Mouse (Mus musculus): ENCODE measurements around the gene Slco3a1. TPM values are rescaled to one million over a fixed set of nuclear protein-coding genes. Genes with fewer than 3 reads are reported as not detected.

The Slco3a1 gene
- total RNA-seq, 2 experiments from 2014 or later: 57.4 to 63.1 TPM

GRCm38 (mm10) chr7:74458475-74459221 lies 95.9 kb downstream of the Slco3a1 start:
- intact Hi-C loops (cut with DNase I): no loop called here
- DNase-seq (ENCODE audit: extremely low spot score in 1 of 2, low spot score in 2 of 2): peak in 1 of 2 experiments; percentile 27

GRCm38 (mm10) chr7:74457347-74457975 lies 97.1 kb downstream of the Slco3a1 start:
- intact Hi-C loops (cut with DNase I): no loop called here
- no peak for DNase-seq (ENCODE audit: extremely low spot score in 1 of 2, low spot score in 2 of 2)

DNA sequence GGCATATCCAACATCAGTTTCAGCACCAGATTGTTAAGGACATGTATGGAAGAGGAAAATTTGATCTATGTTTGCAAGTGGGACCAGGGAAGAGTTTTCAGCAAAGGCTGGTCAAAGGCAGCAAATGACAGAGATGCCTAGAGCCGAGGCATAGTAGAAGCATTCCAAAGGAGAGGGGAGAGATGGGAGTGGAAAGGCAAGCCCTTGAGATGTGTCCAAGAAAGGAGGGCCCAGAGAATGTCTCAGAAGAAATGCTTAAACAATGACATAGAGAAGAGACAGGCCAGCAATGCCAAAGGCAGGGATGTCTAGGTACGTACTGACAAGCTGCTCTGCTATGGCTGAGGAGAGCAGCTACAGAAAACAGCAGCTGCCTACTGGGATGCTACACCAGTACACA lies 97.8 kb downstream of the Slco3a1 start:
- DNase-seq (ENCODE audit: extremely low spot score in 1 of 2, low spot score in 2 of 2): no peak
- intact Hi-C loops (cut with DNase I): no loop called here

- DNase-seq (ENCODE audit: extremely low spot score in 1 of 2, low spot score in 2 of 2): no peak
- intact Hi-C loops (cut with DNase I): no loop called here
These were observed 103.5 kb downstream of the Slco3a1 start for GRCm38 (mm10) chr7:74451047-74451446.

- intact Hi-C loops (cut with DNase I): no loop called here
- DNase-seq (ENCODE audit: extremely low spot score in 1 of 2, low spot score in 2 of 2): no peak
These were observed 104.8 kb downstream of the Slco3a1 start for GRCm38 (mm10) chr7:74449802-74450201.

DNA sequence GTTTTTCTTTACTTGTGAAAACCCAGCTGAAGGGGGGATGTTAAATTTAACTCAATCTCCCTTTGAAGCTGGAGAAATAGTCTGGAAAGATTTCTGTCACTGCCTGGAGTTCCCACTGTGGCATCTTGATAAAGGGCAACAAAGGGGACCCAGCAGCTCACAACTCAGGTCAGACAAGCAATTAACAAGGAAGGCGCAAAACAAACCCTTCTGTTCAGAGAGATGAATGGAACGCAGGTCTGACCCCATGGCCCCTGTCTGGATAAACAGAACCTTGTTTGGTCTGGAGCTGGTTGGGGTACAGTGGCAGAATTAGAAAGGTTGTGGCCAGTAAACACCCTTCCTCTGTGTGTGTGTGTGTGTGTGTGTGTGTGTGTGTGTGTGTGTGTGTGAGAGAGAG lies 106.8 kb downstream of the Slco3a1 start:
- intact Hi-C loops (cut with DNase I): no loop called here

DNA sequence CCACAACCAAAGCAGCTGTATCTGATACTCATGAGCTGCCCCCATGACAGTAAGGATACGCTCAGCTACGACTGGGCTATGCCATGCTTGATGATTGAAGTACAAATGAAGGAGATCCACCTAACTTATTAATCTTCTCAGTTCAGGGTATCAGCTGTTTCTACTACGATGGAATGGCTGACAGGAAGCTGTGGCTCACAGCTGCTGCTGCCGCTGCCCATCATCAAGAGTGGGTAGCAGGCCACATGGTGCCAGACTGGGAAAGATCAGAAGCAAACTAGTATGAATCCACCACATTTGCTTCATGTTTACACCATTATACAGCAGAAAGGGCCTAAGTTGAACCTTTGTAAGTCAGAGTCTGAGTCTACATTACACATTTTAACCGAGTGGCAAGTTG lies 109.4 kb downstream of the Slco3a1 start:
- intact Hi-C loops (cut with DNase I): no loop called here
- no peak for DNase-seq (ENCODE audit: extremely low spot score in 1 of 2, low spot score in 2 of 2)

More for the DNA sequence above, 106.8 kb downstream of the Slco3a1 start:
- no peak for DNase-seq (ENCODE audit: extremely low spot score in 1 of 2, low spot score in 2 of 2)

DNA sequence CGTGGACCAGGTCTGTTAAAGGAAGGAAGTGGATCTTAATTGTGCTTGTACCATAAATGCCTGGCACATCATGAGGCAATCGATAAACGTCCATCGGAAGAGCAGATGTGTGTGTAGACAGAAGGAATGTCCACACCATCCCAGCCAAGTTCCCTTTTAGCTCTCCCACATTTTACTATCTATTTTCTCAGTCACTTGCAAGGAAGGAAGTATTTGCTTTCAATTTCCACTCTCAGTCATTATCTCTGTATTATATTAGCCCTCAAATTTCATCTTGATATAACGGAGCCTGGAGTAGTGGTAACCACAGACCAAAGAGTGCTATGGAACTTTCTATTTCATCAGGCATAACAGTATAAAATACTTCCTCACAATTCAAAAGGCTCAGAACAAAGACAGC lies 112.2 kb downstream of the Slco3a1 start:
- intact Hi-C loops (cut with DNase I): no loop called here
- no peak for DNase-seq (ENCODE audit: extremely low spot score in 1 of 2, low spot score in 2 of 2)

DNA sequence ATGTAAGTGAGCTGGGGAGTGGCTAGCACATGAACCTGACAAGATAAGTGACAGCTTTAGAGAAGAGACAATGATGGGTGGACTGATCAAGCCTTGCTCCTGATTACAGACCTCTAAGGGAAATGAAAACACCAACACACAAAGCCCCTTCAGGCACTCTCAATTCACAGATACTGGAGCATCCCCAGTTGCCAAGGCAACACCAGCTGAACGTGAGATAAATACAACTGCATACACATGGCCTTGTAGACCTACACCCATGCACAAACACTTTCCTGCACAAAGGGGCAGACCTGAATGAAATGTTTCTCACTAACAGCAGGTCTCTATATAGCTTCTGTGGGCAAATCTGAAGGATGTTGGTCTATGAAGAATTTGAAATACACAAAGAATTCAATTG lies 117.0 kb downstream of the Slco3a1 start:
- no peak for DNase-seq (ENCODE audit: extremely low spot score in 1 of 2, low spot score in 2 of 2)
- intact Hi-C loops (cut with DNase I): no loop called here

DNA sequence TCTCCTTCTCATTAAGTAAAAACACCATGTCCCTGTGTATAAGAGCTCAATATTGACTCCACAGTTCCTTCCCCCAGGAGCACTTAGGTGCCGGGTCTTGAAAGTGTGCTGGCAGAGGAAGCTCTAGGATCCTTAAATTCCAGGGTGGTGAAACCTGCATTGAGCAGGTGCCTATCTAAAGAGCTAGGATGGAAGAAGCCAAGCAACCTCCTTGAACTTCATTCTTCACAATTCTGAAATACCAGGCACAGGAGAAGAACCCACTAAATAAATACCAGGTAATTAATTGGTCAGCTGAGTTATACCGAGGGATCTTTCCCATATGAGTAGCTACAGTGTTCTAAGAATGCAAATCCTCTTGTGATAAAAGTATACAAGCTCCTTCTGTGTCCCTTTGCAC lies 117.9 kb downstream of the Slco3a1 start:
- intact Hi-C loops (cut with DNase I): no loop called here

DNA sequence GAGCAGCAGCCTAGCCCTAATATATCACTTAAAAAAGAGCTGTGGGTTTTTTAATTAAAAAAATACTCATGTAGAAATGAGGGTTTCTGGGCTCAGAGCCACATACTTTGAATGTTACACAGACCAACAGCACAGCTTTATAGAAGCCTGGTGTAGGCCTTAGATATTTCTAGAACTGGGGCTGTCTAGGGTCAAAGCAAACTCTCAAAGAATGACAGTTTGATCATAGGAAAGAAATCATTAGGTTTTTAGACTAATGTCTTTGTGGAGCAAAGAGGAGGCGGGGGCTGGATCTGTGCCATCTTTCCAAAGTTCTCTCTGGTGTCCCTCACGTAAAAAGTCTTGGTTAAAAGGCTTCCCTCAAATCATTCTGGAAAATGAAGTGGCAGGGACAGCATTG lies 121.6 kb downstream of the Slco3a1 start:
- DNase-seq (ENCODE audit: extremely low spot score in 1 of 2, low spot score in 2 of 2): no peak
- intact Hi-C loops (cut with DNase I): no loop called here

More for the DNA sequence above, 117.9 kb downstream of the Slco3a1 start:
- DNase-seq (ENCODE audit: extremely low spot score in 1 of 2, low spot score in 2 of 2): no peak

DNA sequence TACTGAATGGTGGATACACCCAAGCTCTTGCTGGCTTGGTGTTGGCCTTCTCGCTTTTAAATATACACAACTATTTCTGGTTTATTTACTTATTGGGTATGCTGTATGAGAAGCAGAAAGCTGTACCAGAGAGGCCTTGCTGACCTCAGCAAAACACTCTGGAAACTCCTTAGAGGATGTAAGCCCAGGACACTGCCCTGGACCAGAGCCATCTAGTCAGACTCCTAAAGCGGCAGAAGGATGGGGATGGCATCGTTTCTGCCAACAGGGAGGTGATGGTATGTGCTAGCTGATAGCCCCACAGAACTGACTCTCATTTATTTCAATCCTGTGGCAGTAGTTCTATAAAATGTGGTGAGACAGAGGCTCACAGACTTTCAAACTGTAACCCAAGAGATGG lies 125.3 kb downstream of the Slco3a1 start:
- DNase-seq (ENCODE audit: extremely low spot score in 1 of 2, low spot score in 2 of 2): no peak
- intact Hi-C loops (cut with DNase I): no loop called here

- intact Hi-C loops (cut with DNase I): no loop called here
- DNase-seq (ENCODE audit: extremely low spot score in 1 of 2, low spot score in 2 of 2): no peak
These were observed 127.4 kb downstream of the Slco3a1 start for GRCm38 (mm10) chr7:74427135-74427534.

DNA sequence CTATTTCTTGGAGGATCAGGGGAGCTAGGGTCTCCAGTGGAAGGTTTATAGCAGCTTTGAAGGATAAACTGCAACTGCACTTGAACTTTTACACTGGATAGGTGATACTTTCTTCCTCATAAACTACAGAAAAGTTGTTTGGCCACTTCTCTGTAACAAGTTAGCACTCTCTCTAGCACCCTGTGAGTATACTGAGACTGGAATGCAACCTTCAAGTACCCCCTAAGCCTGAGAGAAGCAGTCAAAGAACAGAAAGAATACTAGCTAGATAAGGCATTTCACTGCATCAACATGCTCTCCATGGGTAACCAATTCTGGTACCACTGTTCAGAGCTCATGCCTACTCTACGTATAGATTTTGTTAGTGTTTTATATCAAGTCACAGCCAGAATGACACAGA lies 128.6 kb downstream of the Slco3a1 start:
- intact Hi-C loops (cut with DNase I): no loop called here
- no peak for DNase-seq (ENCODE audit: extremely low spot score in 1 of 2, low spot score in 2 of 2)

- no peak for DNase-seq (ENCODE audit: extremely low spot score in 1 of 2, low spot score in 2 of 2)
- intact Hi-C loops (cut with DNase I): no loop called here
These were observed 130.4 kb downstream of the Slco3a1 start for GRCm38 (mm10) chr7:74423928-74424850.

- intact Hi-C loops (cut with DNase I): no loop called here
These were observed 131.3 kb downstream of the Slco3a1 start for GRCm38 (mm10) chr7:74423316-74423715.

GRCm38 (mm10) chr7:74422731-74423130 lies 131.8 kb downstream of the Slco3a1 start:
- no peak for DNase-seq (ENCODE audit: extremely low spot score in 1 of 2, low spot score in 2 of 2)
- intact Hi-C loops (cut with DNase I): no loop called here

More at GRCm38 (mm10) chr7:74423316-74423715, 131.3 kb downstream of the Slco3a1 start:
- no peak for DNase-seq (ENCODE audit: extremely low spot score in 1 of 2, low spot score in 2 of 2)

- intact Hi-C loops (cut with DNase I): no loop called here
- no peak for DNase-seq (ENCODE audit: extremely low spot score in 1 of 2, low spot score in 2 of 2)
These were observed 132.6 kb downstream of the Slco3a1 start for GRCm38 (mm10) chr7:74422002-74422401.

GRCm38 (mm10) chr7:74421591-74421990 lies 133.0 kb downstream of the Slco3a1 start:
- no peak for DNase-seq (ENCODE audit: extremely low spot score in 1 of 2, low spot score in 2 of 2)
- intact Hi-C loops (cut with DNase I): no loop called here
